Mouse (Mus musculus): ENCODE data around the gene Igsf9. TPM values are rescaled to one million over a fixed set of nuclear protein-coding genes. Genes with fewer than 3 reads are reported as not detected.

Igsf9 gene
- polyA plus RNA-seq, 1 experiment: 8.6 TPM

GRCm38 (mm10) chr1:172475054-172475741, 6.4 kb upstream of the Igsf9 start, which contains the start of gene Slamf9:
Gene Slamf9, plus strand, starts transcription at chr1:172475358.
- peak in 1 of 2 experiments; percentile 43 for DNase-seq (ENCODE audit: low read depth in 1 of 2, low spot score in 2 of 2)
- Histone ChIP-seq H3K4me3 (ENCODE audit: extremely low read depth, insufficient read depth, insufficient read length) (peak within 1 kb of the TSS; percentile 15; the same call in 1 of the 2 replicates), H3K36me3 (ENCODE audit: control insufficient read depth, insufficient read depth, low read length) (no peaks in the 10 kb centered on the region), H3K27ac (ENCODE audit: insufficient read depth, low read length) (peak within 1 kb of the TSS; percentile 86), H3K27me3 (ENCODE audit: control insufficient read depth, insufficient read depth, low read length) (no peaks in the 10 kb centered on the region), H3K4me1 (ENCODE audit: control insufficient read depth, insufficient read depth, insufficient read length) (peaks cover 29% of the 10 kb centered on the region; the same call in 1 of the 2 replicates)
- 18% methylated on average over 7 of the region's 7 CpGs for WGBS
- no peak for TF ChIP-seq POLR2A (IDR thresholded peaks at IDR 0.05; ENCODE audit: low read depth, low read length)
- no peak for TF ChIP-seq CTCF (IDR thresholded peaks at IDR 0.05; ENCODE audit: extremely low read depth, insufficient read depth, insufficient read length, insufficient replicate concordance)

GRCm38 (mm10) chr1:172478020-172478419, 3.6 kb upstream of the Igsf9 start:
- DNase-seq (ENCODE audit: low read depth in 1 of 2, low spot score in 2 of 2): no peak
- no peaks in the 10 kb centered on the region for H3K27me3 ChIP-seq (ENCODE audit: control insufficient read depth, insufficient read depth, low read length)
- WGBS: 8% methylated on average over 5 of the region's 5 CpGs
- no peak for TF ChIP-seq CTCF (IDR thresholded peaks at IDR 0.05; ENCODE audit: extremely low read depth, insufficient read depth, insufficient read length, insufficient replicate concordance)
- no peak for TF ChIP-seq POLR2A (IDR thresholded peaks at IDR 0.05; ENCODE audit: low read depth, low read length)
- H3K36me3 ChIP-seq (ENCODE audit: control insufficient read depth, insufficient read depth, low read length): no peaks in the 10 kb centered on the region
- H3K27ac ChIP-seq (ENCODE audit: insufficient read depth, low read length): no peak overlapping the region
- peaks cover 36% of the 10 kb centered on the region; the same call in 1 of the 2 replicates for H3K4me1 ChIP-seq (ENCODE audit: control insufficient read depth, insufficient read depth, insufficient read length)
- no peak overlapping the region for H3K4me3 ChIP-seq (ENCODE audit: extremely low read depth, insufficient read depth, insufficient read length)

GRCm38 (mm10) chr1:172480376-172480775, 1.2 kb upstream of the Igsf9 start:
- no peaks in the 10 kb centered on the region for H3K27me3 ChIP-seq (ENCODE audit: control insufficient read depth, insufficient read depth, low read length)
- 85% methylated on average over 4 of the region's 4 CpGs for WGBS
- no peak overlapping the region for H3K27ac ChIP-seq (ENCODE audit: insufficient read depth, low read length)
- no peak overlapping the region for H3K4me3 ChIP-seq (ENCODE audit: extremely low read depth, insufficient read depth, insufficient read length)
- no peak for DNase-seq (ENCODE audit: low read depth in 1 of 2, low spot score in 2 of 2)
- TF ChIP-seq CTCF (IDR thresholded peaks at IDR 0.05; ENCODE audit: extremely low read depth, insufficient read depth, insufficient read length, insufficient replicate concordance) (no peak), POLR2A (IDR thresholded peaks at IDR 0.05; ENCODE audit: low read depth, low read length) (no peak)
- no peaks in the 10 kb centered on the region for H3K36me3 ChIP-seq (ENCODE audit: control insufficient read depth, insufficient read depth, low read length)
- H3K4me1 ChIP-seq (ENCODE audit: control insufficient read depth, insufficient read depth, insufficient read length): peaks cover 19% of the 10 kb centered on the region; the same call in 1 of the 2 replicates

GRCm38 (mm10) chr1:172481111-172481510, 477 bp upstream of the Igsf9 start:
- Histone ChIP-seq H3K4me1 (ENCODE audit: control insufficient read depth, insufficient read depth, insufficient read length) (peaks cover 11% of the 10 kb centered on the region; the same call in 1 of the 2 replicates), H3K27ac (ENCODE audit: insufficient read depth, low read length) (no peak overlapping the region), H3K4me3 (ENCODE audit: extremely low read depth, insufficient read depth, insufficient read length) (no peak overlapping the region), H3K27me3 (ENCODE audit: control insufficient read depth, insufficient read depth, low read length) (no peaks in the 10 kb centered on the region), H3K36me3 (ENCODE audit: control insufficient read depth, insufficient read depth, low read length) (no peaks in the 10 kb centered on the region)
- no peak for TF ChIP-seq POLR2A (IDR thresholded peaks at IDR 0.05; ENCODE audit: low read depth, low read length)
- no peak for TF ChIP-seq CTCF (IDR thresholded peaks at IDR 0.05; ENCODE audit: extremely low read depth, insufficient read depth, insufficient read length, insufficient replicate concordance)
- no peak for DNase-seq (ENCODE audit: low read depth in 1 of 2, low spot score in 2 of 2)
- 28% methylated on average over 13 of the region's 13 CpGs for WGBS

GRCm38 (mm10) chr1:172482518-172483360, 1.2 kb downstream of the Igsf9 start:
- WGBS: 55% methylated on average over 12 of the region's 12 CpGs
- no peak overlapping the region for H3K27ac ChIP-seq (ENCODE audit: insufficient read depth, low read length)
- no peak for DNase-seq (ENCODE audit: low read depth in 1 of 2, low spot score in 2 of 2)
- H3K4me1 ChIP-seq (ENCODE audit: control insufficient read depth, insufficient read depth, insufficient read length): peaks cover 7% of the 10 kb centered on the region; the same call in 1 of the 2 replicates
- peak overlapping the region; percentile 49; the same call in 1 of the 2 replicates for H3K4me3 ChIP-seq (ENCODE audit: extremely low read depth, insufficient read depth, insufficient read length)
- no peaks in the 10 kb centered on the region for H3K36me3 ChIP-seq (ENCODE audit: control insufficient read depth, insufficient read depth, low read length)
- TF ChIP-seq CTCF (IDR thresholded peaks at IDR 0.05; ENCODE audit: extremely low read depth, insufficient read depth, insufficient read length, insufficient replicate concordance): no peak
- TF ChIP-seq POLR2A (IDR thresholded peaks at IDR 0.05; ENCODE audit: low read depth, low read length): no peak
- H3K27me3 ChIP-seq (ENCODE audit: control insufficient read depth, insufficient read depth, low read length): no peaks in the 10 kb centered on the region

- Histone ChIP-seq H3K4me3 (ENCODE audit: extremely low read depth, insufficient read depth, insufficient read length) (no peak overlapping the region), H3K27me3 (ENCODE audit: control insufficient read depth, insufficient read depth, low read length) (no peaks in the 10 kb centered on the region), H3K27ac (ENCODE audit: insufficient read depth, low read length) (no peak overlapping the region), H3K4me1 (ENCODE audit: control insufficient read depth, insufficient read depth, insufficient read length) (peaks cover 7% of the 10 kb centered on the region; the same call in 1 of the 2 replicates), H3K36me3 (ENCODE audit: control insufficient read depth, insufficient read depth, low read length) (no peaks in the 10 kb centered on the region)
- WGBS: 90% methylated on average over 4 of the region's 4 CpGs
- no peak for DNase-seq (ENCODE audit: low read depth in 1 of 2, low spot score in 2 of 2)
- no peak for TF ChIP-seq CTCF (IDR thresholded peaks at IDR 0.05; ENCODE audit: extremely low read depth, insufficient read depth, insufficient read length, insufficient replicate concordance)
Measured at GRCm38 (mm10) chr1:172483361-172483660, 1.7 kb downstream of the Igsf9 start.
